Comparison of ENCODE assay signal across 13 mouse cellular contexts in genomic region chr3:54551908-54552307, GRCm38 (mm10).
DNase-seq lines count a peak whose midpoint lies in the region; ATAC-seq and TF ChIP-seq lines count a peak whose summit lies in the region.
"Had no signal": no experiment of that assay in that cellular context is flagged by ENCODE, and none has a peak within 500 bp of the region (broad histone marks: within the 10 kb centered on the region; RNA-seq: fewer than 3 reads in every experiment).

No protein-coding gene starts in this region.

- no peaks in the 10 kb centered on the region for H3K4me1 ChIP-seq in thymus, adult 2 months (replicated peaks; ENCODE audit: control insufficient read depth, insufficient read depth, low read length)
- H3K4me1 ChIP-seq: hindbrain, embryonic 13.5 days; midbrain, embryonic 15.5 days had no signal

- H3K27me3 ChIP-seq in thymus, adult 2 months (ENCODE audit: control insufficient read depth, insufficient read depth, low read length): no peaks in the 10 kb centered on the region
- H3K27me3 ChIP-seq: hindbrain, embryonic 13.5 days; midbrain, embryonic 15.5 days had no signal

- no peak for ATAC-seq in CD4-positive, CD25-positive, alpha-beta regulatory T cell, adult 4 months
- ATAC-seq: midbrain, embryonic 15.5 days had no signal

- no peaks in the 10 kb centered on the region for H3K36me3 ChIP-seq in thymus, adult 2 months (ENCODE audit: control insufficient read depth, insufficient read depth, low read length)
- H3K36me3 ChIP-seq: hindbrain, embryonic 13.5 days; midbrain, embryonic 15.5 days had no signal

- TF ChIP-seq CTCF in thymus, adult 2 months (IDR thresholded peaks at IDR 0.05; ENCODE audit: borderline replicate concordance, control insufficient read depth, extremely low read depth, insufficient read depth, low read length, poor library complexity): no peak

- no peak overlapping the region for H3K4me3 ChIP-seq in thymus, adult 2 months (ENCODE audit: control insufficient read depth, insufficient read depth, low read length)
- H3K4me3 ChIP-seq: hindbrain, embryonic 13.5 days; midbrain, embryonic 15.5 days had no signal

- 94% methylated on average over 9 of the region's 9 CpGs for WGBS in thymus, adult 2 months

- H3K27ac ChIP-seq in thymus, adult 2 months (ENCODE audit: control insufficient read depth, insufficient read depth, low read length): no peak overlapping the region
- H3K27ac ChIP-seq: hindbrain, embryonic 13.5 days; liver, embryonic 14.5 days; midbrain, embryonic 15.5 days had no signal

- DNase-seq in layer of hippocampus, postnatal 14 days (ENCODE audit: low spot score in 2 of 2): peak; percentile 12 to 48
- DNase-seq in layer of hippocampus, postnatal 36 days: no peak
- DNase-seq in fibroblast of lung, adult 2 months (ENCODE audit: low read depth): peak; percentile 98
- DNase-seq in heart, adult 18-20 months: peak; percentile 53 to 69
- DNase-seq in heart, postnatal 4 days: peak; percentile 70
- DNase-seq in thymus, adult 2 months: no peak
- DNase-seq in right cerebral cortex, adult 2 months (ENCODE audit: low spot score in 2 of 2): no peak
- DNase-seq: adrenal gland, postnatal 14 days; cerebellum, adult 11-12 months had no signal

- TF ChIP-seq POLR2A in thymus, adult 2 months (IDR thresholded peaks at IDR 0.05; ENCODE audit: control insufficient read depth, extremely low read depth, insufficient read depth, low read length, poor library complexity): no peak

Comparison
In these comparisons a context has a peak if more than half of its experiments do, and no peak if none do; other contexts are left out.
1. DNase-seq: peak in layer of hippocampus, postnatal 14 days (2 of 2), fibroblast of lung, adult 2 months (single experiment), heart, adult 18-20 months (2 of 2) and heart, postnatal 4 days (single experiment); none in layer of hippocampus, postnatal 36 days (0 of 2), thymus, adult 2 months (single experiment) and right cerebral cortex, adult 2 months (0 of 2).